Mouse (Mus musculus) liver, postnatal 0 days (tissue): ENCODE measurements around the gene Smyd3.

Experiments used
- CTCF ChIP-seq: sonication (generic); IDR thresholded peaks from 2 replicates; pipeline ENCODE4 v1.5.1; 2016; ENCODE audit warnings: antibody characterized with exemption, low read depth
- EP300 ChIP-seq: IDR thresholded peaks from 2 replicates; pipeline ENCODE4 v1.6.1; 2016; ENCODE audit warnings: antibody characterized with exemption, low read depth, mild to moderate bottlenecking

DNA sequence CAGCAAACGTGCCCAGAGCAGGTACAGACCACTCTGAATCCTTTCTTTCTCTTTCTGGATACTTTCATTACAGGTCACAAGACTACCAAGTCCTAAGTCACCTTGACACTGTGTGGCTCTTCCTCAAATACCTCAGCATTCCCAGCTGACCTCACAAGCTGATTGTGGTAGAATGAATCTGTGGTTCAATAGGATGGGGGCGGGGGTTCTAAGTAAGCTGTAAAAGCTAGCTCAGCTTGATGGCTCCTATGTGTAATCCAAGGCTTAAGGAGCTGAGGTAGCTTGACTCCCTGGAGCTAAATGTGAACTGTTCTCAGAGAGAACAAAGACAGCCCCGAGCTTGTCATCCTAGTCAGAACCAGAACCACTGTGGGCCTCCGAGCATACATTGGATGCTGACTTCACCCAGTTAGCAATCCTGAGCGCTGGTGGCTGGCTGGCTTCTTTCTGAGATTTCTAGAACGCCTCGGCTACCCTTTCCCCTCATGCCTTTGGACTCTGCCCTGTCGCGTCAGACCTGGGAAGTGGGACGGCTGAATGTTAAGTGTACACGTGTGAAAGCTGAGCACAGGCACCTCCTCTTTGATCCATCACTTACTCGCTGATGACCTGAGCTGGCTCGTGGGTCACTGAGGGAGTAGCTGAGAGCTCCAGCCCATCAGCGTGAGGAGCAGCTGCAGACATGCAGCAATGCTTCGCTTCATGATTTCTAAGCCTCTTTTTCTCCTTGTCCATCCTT, 131.4 kb downstream of the Smyd3 start:
- TF ChIP-seq CTCF = no peak
- no peak for TF ChIP-seq EP300
